Mouse (Mus musculus) NIH3T3 (cell line): ENCODE data around the gene Wnt9a.
"Not testable (repeated sequence)": the region's sequence is repeated elsewhere in the genome, so short reads cannot be mapped to it uniquely, and the experiment has no call there.

Source experiments
- DNase-seq: peaks from one replicate; pipeline ENCODE4 v3.0.0-alpha.2; 2012; ENCODE audit warnings: low read depth

The Wnt9a gene

DNA sequence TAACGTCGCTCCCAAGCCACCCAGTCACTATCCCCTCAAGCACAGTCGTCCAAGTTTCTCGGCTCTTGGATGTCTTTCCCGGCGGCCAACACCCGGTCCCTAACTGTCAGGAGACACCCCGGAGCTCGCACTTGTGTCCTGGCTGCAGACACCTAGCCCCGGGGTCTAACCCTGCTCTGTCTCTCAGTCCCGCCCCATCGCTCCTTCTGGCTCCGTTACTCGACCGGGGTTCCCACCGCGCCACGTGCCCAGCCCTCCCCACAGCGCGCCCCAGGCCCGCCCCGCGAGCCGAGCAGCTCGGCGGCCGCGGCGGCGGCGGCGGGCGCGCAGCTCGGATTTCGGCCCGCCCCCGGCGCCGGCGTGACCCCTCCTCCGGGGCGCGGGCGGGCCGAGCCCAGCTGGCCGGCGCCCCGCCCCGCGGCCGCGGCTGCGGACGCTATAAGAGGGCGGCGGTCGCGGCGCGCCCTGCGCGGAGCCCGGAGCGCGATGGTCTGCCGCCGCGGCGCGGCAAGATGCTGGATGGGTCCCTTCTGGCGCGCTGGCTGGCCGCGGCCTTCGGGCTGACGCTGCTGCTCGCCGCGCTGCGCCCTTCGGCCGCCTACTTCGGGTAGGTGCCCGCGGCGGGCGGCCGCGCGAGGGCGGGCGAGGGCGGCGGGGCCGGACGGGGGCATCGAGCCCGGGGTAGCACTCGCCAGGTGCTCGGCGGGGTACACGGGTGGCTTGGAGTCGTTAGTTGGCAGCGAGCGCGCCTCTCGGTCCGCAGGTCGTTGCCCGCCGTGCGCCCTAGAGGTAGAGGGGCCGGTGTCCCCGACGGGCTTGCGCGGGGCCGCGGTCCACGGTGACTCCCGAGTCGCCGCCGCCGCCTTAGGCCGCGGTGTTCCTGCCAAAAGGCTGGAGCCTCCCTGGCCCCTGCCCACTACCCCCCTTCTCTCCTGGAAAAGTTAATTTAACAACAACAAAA lies at the start of gene Wnt9a:
Wnt9a (plus strand) TSS at position 468 of the 961 bp plus-strand sequence.
- DNase-seq = peak; percentile 85

DNA sequence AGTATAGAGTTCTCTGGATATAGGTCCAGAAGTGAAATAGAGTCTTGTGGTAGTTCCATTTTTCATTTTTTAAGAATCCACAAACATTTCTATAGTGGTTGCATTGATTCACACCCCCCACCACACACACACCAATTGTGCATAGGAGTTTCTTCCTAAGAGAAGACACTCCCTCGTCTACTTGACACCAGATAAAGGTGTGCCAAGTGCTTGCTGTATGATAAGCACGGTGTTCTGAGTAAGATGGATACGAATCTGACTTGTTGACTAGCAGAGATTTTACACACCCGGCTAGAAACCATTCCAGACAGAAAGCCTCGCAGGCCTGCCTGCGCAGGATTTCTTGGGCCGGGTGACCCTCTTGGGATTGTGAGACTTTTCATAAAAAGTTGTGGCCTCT lies 47.1 kb upstream of the Wnt9a start:
- DNase-seq = no peak

DNA sequence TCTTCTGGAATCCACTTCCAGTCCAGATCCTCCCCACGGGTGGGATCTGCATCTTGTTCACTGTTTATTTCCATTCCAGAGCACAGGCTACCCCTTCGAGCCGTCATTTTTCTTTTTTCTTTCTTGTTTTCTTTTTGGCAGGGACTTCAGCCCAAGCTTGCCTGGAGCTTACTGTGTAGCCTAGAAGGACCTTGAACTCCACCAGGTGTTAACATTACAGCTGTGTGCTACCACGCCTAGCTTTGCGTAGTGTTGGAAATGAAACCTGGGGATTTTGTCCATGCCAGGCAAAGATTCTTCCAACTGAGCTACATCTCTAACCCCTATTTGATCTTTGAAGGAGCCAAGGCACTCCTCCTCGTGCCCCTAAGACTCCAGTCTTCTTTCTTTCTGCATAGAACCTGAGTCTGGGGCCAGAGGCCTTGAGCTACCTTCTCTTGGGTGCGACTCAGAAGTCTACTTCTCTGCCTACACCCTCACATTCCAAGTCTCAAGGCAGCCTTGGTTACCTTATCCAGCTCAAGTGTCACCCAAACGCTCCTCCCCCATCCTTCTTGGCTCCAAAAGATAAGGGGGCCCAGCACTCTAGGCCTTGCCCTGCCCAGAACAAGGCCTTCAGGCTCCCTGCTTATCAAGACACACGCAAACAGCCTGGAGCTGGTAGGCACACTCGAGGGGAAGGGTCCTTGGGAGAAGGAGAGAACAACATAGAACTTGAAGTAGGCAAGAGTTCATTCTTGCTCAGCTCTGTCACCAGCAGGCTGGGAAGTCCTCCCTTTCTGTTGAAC lies 45.8 kb upstream of the Wnt9a start:
- DNase-seq = no peak

- DNase-seq = no peak
Observed at GRCm38 (mm10) chr11:59262308-59262707, 44.4 kb upstream of the Wnt9a start.

DNA sequence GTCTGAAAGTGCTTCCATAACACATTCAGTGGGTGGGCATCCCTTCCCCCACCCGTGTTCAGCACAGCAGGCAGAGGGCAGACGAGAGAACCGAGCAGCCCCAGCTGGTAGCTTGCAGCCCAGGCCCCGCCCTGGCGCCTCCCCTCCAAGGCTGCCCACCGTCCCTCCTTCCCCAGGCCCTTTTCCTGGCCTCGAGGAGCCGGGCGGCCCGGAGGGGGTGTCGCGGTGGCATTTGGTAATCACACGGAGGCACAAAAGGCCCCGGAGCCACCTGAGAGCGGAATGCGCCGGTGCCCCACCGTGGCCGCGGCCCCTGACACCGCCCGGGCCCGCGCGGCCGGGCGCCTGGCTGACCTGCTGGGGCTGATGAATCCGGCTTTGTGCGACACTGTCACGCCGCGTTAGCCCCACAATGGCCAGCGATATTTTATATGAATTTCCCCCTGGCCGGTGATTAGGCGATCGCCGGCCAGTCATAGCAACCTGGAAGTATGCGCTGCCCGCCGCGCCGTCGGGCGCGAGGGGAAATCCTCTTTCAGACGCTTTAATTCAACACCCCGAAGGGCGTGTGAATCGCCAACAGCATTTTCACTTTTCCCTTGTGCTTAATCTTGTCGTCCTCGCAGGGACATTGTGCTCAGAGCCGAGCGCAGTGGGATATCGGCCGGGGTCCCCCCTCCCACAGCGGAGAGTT lies 42.7 kb upstream of the Wnt9a start:
- no peak for DNase-seq

- DNase-seq = no peak
Observed at GRCm38 (mm10) chr11:59264593-59264992, 42.1 kb upstream of the Wnt9a start.

- no peak for DNase-seq
Observed at GRCm38 (mm10) chr11:59265154-59265813, 41.4 kb upstream of the Wnt9a start.

DNA sequence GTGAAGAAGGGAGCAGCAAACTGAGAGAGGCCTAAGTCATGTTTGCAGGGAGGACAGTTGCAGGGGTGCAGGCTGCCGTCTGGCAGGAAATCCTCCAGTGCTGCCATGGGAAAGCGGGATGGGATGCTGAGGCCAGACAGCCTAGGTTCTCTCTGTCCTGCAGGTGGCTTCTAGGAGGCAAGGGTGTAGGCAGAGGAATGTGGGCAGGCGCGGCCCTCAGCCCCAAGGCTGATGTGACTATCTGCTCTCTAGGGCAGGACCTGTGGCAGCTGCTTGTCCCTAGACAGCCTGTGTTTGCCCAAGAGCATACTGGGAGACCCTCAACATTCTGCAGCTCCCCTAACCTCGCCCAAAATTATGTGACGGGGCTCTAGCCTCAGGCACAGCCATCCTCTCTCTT lies 40.0 kb upstream of the Wnt9a start:
- no peak for DNase-seq

GRCm38 (mm10) chr11:59274184-59274583 lies 32.5 kb upstream of the Wnt9a start:
- no peak for DNase-seq

DNA sequence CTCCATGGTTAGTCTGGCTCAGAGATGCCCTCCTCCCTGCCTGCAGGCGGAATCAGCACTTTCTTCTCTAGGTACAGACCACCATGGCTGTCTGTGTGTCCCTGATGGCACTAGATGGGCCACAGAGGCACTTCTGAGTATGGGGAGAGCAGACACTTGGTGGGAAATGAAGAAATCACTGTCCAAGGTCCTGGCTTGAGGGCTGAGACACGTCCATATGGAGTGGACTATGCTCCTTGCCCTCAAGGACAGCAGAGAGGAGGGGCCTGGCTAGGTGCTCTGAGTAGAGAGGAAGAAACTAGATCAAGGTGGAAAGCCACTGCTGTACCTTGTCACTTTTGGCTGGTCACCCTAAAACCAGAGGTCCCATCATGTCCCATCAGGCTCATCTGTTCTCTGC lies 29.9 kb upstream of the Wnt9a start:
- peak; percentile 45 for DNase-seq

GRCm38 (mm10) chr11:59278047-59278446 lies 28.7 kb upstream of the Wnt9a start:
- DNase-seq = no peak

DNA sequence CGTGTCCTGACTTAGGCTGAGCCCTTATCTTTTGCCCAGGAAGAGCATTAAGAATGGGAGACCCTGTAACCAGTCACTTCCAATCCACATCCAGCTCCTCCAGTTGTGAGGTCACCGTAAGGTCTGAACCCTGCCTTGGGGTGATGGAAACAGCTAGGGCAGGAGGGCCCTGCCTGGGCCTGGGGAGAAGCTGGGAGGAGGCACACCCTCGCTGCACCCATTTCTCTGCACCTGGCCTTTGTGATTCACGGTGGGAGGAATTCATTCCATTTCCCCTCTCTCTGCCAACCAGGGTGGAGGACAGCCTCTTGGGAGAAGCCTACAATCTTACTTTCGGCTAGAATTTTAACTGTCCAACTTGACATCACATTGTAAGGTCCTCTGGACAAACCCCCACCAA lies 24.6 kb upstream of the Wnt9a start:
- DNase-seq = no peak

GRCm38 (mm10) chr11:59282933-59283332 lies 23.8 kb upstream of the Wnt9a start:
- DNase-seq = peak; percentile 61

GRCm38 (mm10) chr11:59284146-59284545 lies 22.6 kb upstream of the Wnt9a start:
- no peak for DNase-seq

GRCm38 (mm10) chr11:59289706-59290105 lies 17.0 kb upstream of the Wnt9a start:
- no peak for DNase-seq

DNA sequence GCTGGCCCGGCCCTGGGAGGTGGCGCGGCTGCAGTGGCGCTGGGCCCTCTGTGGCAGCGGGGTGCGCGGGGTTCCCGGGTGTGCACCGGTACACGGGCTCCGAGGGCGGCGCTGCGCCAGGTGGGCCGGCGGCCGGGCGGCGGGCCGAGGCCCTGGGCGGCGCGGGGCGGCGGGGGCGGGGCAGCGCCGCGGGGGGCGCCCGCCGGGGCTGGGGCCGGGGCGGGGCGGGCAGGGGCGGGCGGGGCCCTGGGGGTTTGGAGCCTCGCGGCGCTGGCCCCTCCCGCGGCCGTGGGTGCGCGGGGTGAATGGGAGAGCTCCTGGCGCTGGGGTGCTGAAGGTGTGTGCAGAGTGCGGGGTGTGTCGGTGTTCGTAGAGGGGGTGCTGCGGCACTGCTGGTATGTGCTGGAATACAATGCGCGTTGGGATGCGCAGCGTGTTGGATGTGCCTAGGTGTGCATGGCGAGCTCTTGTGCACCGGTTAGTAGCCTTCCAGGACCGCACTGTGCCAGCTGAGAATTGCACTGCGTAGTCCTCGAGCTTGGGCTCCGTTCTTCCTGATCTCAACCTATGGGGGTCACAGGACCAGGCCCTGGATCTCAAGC lies 15.9 kb upstream of the Wnt9a start, which contains the start of gene Wnt3a:
Wnt3a (minus strand) TSS at position 51 of the 602 bp plus-strand sequence.
- no peak for DNase-seq

DNA sequence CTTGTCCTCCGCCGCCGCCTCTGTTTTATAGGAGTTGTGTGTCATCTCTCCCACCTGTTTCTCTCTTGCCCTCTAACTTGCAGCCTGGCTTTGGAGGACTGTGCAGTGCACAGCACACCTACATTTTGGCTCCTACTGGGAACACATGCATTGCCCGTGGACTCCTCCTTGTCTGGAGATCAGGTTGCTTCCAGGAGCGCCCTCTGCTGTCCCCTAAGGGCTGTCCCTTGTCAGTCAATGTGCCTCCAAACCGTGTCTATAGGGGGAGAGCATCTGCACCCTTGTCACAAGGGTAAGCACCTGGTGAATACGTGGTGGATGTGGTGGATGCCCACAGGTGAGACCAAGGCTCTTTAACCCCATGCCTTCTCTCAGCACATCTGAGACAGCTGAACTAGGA lies 13.1 kb upstream of the Wnt9a start:
- DNase-seq = peak; percentile 61

GRCm38 (mm10) chr11:59297941-59298340 lies 8.8 kb upstream of the Wnt9a start:
- DNase-seq = peak; percentile 82

- DNase-seq = peak; percentile 72
Observed at GRCm38 (mm10) chr11:59300185-59300584, 6.5 kb upstream of the Wnt9a start.

DNA sequence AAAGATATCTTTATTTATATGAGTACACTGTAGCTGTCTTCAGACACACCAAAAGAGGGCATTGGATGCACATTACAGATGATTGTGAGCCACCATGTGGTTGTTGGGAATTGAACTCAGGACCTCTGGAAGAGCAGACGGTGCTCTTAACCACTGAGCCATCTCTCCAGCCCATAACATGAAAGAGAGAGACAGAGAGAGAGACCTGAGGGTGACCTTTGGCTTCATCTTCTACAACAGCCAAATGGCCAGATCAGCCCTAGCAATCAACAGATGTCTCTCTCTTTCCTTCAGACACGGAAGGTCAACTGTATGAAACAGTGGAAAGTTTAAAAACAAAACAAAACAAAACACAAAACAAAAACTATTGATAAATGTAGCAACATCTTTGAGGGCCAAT lies 5.7 kb upstream of the Wnt9a start:
- DNase-seq = not testable (repeated sequence)
